Mouse (Mus musculus) spleen, adult 2 months (tissue): ENCODE measurements around the gene Exosc3.
"Not testable (repeated sequence)": the region's sequence is repeated elsewhere in the genome, so short reads cannot be mapped to it uniquely, and the experiment has no call there.

Source experiments
- CTCF ChIP-seq: fragments of 200-500 bp; IDR thresholded peaks from 2 replicates; pipeline ENCODE4 v1.5.1; 2011; ENCODE audit warnings: mild to moderate bottlenecking, inconsistent platforms; ENCODE audit not compliant: insufficient read depth, insufficient read length, insufficient replicate concordance; ENCODE audit errors: extremely low read depth
- POLR2A ChIP-seq: fragments of 200-500 bp; IDR thresholded peaks from 2 replicates; pipeline ENCODE4 v1.6.1; 2011; ENCODE audit warnings: low read depth, low read length, inconsistent platforms

DNA sequence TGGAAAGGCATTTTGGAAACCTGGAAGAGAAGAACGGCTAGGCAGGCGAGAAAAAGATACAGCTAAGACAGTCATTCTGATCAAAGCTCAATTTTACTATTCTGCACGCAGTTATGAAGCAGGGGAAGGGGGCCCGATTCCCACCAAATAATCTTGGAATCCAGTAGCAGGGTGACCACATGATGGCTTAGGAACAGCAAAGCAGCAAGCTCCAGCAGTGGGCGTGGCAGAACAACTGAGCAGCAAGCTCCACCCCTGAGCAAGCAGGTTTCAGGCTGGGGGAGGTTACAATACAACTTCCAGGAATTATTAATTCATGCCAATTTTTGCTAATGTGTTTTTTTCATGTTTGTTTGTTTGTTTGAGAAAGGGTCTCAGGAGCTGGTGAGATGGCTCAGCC lies 44.8 kb upstream of the Exosc3 start:
- not testable (repeated sequence) for TF ChIP-seq POLR2A, CTCF
